Mouse (Mus musculus) inflammation-experienced regulatory T-cells, adult 6 months (primary cell): Measurements from ENCODE around the gene Rps2. TPM values are rescaled to one million over a fixed set of nuclear protein-coding genes. Genes with fewer than 3 reads are reported as not detected.
A peak's percentile ranks its signal among the peaks of the same experiment; 100 is the strongest.

Source experiments
- ATAC-seq: one replicate; pipeline ENCODE4 v1.8.0; 2017
- polyA plus RNA-seq, 3 experiments: library from polyadenylated mRNA; unstranded; fragments of 100-300 nt; shearing (Covaris generic); gene quantifications; one replicate each; pipeline ENCODE4 v1.2.1; 2017

Rps2 gene
- polyA plus RNA-seq, 3 experiments from 2014 or later, result 452 to 883 (median 453) TPM

DNA sequence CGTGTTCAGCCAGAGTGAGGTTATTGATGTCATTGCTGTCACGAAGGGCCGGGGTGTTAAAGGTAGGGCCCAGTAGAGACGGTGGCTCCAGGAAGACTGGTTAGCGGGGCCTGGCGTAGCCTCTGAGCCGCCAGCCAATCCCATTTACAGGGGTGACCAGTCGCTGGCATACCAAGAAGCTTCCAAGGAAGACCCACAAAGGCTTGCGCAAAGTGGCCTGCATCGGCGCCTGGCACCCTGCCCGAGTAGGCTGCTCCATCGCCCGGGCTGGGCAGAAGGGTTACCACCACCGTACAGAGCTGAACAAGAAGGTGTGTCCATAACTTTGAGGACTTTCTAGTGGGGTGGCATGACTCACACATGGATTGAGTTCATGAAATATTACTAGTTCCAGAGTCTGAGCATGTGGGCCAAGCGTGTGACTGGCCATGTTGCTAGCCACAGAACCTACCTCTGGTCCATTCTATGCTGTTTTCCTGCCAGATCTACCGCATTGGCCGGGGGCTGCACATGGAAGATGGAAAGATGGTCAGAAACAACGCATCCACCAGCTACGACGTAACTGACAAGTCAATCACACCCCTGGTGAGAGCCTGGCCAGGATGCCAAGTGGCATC lies 15.6 kb downstream of the Rps2 start:
- ATAC-seq, result no peak

DNA sequence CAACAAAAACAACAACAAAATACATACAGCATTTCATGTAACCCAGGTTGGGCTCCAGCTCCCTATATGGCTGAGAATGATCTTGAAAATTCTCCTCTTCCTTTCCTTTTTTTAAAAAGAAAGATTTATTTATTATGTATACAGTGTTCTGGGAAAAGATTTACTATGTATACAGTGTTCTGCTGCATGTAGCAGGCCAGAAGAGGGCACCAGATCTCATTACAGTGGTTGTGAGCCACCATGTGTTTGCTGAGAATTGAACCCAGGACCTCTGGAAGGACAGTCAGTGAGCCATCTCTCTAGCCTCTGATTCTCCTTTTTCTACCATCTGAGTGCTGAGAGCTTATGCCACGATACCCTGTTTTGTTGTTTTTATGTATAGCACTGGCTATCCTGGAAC lies 16.6 kb downstream of the Rps2 start:
- ATAC-seq, result no peak

- no peak for ATAC-seq
Measured at GRCm38 (mm10) chr17:24735446-24735845, 17.5 kb downstream of the Rps2 start.

GRCm38 (mm10) chr17:24736330-24737051 lies 18.6 kb downstream of the Rps2 start, which contains the start of gene Msrb1:
Gene Msrb1 (plus strand): TSS chr17:24736642.
- peak; percentile 100 for ATAC-seq

DNA sequence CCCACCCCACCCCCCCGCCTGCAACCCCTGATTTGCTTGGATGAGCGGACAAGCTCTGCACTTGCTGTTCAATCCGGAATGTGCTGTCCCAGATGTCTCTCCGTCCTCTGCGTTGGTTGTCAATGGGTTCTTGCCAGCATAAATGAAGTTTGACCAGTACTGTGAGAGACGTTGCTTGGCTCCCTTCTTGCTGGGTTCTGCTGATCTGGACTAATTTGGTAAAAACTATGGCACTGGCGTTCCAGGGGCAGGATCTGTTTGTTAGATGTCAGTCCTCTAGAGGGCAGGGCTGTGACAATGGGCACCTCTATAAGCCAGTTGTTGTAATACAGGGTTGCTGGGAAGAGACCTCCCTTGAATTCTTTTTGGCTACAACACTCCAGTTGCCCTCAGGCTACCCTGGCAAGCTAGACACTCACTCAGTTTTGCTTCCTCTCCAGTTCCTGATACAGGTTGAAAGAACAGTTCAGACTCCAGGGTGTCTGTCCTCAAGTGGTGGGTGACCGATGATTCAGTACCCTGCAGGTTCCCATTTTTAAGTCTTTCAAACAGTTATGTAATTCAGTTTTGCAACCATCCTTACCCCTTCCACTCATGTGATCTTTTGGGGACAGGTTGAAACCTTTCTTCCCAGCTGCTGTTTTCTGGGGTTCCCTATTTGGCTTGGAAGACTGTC lies 19.4 kb downstream of the Rps2 start:
- no peak for ATAC-seq

DNA sequence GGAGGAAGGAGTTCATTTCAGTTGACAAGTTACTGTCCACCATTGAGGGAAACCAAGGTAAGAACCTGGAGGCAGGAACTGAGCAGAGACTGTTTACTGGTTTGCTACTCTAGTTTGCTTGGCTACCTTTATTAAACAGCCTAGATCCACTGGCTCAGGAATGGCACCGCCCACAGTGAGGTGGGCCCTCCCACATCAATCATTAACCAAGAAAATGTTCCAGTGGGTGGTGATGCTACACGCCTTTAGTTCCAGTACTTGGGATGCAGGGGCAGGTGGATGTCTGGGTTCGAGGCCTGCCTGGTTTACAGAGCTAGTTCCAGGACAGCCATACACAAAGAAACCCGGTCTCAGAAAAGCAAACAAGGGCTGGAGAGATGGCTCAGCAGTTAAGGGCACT lies 20.3 kb downstream of the Rps2 start:
- ATAC-seq, result no peak

DNA sequence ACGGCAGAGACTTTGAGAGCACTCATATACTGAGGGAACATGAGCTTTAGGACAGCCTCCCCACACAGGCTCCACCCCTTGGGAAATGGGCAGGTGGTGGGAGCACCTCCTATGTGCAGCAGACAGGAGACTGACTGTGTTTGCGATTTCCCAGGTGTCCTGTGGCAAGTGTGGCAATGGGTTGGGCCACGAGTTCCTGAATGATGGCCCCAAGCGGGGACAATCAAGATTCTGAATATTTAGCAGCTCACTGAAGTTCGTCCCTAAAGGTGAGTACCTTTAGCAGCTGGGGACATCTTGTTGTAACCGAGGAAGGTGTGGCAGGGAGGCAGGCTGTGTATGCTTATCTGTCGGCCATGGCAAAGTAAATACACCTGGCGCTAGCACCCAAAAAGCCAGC lies 22.0 kb downstream of the Rps2 start:
- ATAC-seq, result no peak

- ATAC-seq, result no peak
Measured at GRCm38 (mm10) chr17:24742307-24742706, 24.4 kb downstream of the Rps2 start.

DNA sequence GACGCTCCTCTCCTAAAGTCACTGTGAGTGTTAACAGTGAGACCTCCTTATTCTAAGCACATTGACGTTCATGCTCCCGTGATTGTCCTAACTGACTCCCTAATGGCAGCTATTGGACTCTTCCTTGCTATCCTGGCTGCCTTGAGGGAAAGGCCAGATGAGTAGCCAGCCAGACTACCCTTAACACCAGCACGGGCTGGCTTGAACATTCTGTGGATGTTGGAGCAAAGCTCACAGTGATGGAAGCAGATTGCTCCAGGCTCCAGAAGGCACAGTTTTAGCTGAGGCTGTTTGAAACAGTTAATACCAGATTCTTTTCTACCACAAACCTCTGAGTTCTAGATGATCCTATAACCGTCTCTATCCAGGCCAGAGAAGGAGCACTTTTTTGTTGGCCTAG lies 26.0 kb downstream of the Rps2 start:
- no peak for ATAC-seq

- no peak for ATAC-seq
Measured at GRCm38 (mm10) chr17:24744381-24744780, 26.5 kb downstream of the Rps2 start.

DNA sequence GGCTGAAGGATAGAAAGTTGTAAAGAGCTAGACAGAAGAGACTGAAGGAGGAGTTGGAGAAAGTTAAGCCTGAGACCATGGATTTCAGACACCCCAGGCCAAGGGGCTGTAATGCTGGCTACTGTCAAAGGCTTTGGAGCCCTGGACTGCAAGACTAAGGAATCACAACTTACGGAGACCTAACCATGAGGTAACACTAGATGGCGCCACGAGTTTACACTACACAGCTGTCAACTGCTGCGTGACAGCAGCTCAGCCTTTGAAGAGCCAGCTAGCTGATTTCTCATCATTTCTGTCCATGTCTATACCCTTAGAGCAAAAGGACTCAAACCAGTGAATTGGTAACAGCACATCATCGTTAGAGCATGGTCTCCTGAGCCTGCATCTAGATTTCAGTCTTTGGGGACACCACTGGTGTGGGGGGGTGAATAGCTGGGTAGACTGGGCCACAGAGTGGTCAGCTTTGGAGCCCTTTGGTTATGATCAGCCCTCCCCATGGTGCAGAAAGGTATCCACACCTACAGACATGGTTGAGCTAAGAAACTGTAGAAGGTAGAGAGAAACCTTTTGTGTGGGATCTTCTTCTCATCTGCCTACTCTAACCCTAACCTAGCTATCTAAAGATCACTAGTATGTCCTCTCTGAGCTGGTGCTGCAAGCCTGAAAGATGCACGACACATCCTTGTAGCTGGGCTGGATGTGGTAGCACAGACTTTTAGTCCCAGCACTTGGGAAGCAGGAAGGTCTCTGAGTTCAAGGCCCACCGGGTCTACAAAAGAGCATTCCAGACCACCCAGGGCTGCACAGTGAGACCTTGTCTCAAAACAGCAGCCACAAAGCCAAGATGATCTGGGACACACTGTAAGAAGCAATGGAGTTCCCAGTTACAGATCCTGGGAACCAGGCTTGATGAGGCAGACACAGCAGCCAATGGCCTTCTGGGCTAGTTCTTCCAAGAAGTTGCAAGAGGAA lies 27.9 kb downstream of the Rps2 start:
- ATAC-seq, result peak; percentile 80

GRCm38 (mm10) chr17:24746986-24747385 lies 29.1 kb downstream of the Rps2 start:
- ATAC-seq, result no peak

GRCm38 (mm10) chr17:24751528-24751927 lies 33.6 kb downstream of the Rps2 start:
- ATAC-seq, result no peak

DNA sequence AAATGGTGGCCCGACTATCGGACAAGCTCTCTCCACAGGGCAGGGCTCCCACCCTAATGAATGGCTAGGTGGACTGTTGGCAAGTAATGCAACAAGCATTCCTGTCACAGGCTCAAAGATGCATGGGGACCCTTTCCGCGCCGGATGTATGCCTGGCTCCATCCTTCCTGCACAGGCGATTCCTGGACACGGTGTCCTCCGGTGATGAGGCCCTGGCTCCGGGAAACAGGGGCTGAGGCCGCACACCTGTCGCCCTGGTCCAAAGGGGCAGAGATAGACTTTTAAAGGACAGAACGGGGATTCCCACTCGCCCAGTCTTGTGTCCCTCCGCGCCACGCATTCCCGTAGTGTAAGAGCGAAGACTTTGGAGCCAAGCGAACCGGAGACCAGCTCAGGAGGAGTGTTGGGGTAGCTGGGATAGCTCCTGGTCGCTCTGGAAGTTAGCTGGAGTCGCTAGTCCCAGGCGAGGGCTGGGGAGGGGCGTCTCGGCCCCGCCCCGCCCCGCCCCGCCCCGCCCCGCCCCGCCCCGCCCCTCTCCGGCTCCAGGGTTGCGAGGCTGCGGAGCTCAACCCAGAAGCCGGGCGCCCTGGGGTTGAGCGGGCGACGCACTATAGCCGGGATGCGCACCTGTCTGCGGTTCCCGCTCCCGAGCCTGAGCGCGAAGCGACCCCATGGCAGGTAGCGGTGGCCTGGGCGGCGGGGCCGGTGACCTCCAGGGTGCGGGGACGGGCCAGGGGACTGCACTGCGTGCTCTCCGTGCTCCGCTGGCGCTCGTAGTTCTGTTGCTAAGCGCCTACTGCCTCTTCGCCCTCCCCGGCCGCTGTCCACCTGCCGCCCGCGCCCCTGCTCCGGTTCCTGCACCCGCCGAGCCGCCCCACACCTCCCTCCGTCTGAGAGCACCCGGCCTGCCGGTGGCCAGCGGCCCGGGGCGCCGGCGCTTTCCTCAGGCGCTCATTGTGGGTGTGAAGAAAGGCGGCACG lies 34.8 kb downstream of the Rps2 start, which contains the start of gene Hs3st6:
Gene Hs3st6, plus strand, starts transcription at position 574 of the 980 bp plus-strand sequence.
- no peak for ATAC-seq

DNA sequence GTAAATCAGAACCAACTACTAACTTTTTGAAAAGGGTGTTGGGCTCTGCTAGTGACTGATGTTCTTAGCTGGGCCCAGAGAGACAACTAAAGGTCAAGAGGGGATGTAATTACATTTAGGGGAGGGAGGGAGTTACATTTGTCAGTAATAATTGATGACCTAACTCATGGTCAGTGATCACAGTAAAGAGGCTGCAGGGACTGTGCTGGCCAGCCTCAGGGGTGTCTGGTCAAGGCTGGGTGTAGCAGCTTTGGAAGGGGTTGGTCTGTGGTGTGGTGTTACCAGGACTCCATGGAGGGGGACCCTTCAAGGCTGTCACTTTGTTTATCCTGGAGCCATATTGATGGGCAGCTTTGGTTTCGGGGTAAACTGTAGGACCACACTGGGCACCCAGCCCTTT lies 39.5 kb downstream of the Rps2 start:
- no peak for ATAC-seq

DNA sequence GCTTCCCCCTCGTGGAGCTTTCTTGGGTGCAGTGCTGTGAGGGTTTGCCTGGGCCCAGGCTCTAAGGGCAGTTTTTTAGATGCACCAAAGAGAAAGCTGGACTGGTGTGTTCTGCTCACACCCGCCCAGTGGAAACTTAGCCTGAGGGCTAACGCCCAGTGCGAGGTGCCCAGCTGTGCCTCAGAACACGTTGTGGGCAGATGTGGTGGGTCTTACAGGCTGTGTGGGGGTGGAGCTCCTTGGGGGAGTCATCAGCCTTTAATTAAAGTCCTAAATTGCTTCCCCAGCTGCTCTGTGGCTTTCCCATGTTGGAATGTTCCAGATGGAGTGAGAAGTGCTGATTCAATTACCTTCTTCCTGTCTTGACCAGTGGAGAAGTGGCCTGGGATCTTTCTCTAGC lies 43.2 kb downstream of the Rps2 start:
- ATAC-seq, result no peak

DNA sequence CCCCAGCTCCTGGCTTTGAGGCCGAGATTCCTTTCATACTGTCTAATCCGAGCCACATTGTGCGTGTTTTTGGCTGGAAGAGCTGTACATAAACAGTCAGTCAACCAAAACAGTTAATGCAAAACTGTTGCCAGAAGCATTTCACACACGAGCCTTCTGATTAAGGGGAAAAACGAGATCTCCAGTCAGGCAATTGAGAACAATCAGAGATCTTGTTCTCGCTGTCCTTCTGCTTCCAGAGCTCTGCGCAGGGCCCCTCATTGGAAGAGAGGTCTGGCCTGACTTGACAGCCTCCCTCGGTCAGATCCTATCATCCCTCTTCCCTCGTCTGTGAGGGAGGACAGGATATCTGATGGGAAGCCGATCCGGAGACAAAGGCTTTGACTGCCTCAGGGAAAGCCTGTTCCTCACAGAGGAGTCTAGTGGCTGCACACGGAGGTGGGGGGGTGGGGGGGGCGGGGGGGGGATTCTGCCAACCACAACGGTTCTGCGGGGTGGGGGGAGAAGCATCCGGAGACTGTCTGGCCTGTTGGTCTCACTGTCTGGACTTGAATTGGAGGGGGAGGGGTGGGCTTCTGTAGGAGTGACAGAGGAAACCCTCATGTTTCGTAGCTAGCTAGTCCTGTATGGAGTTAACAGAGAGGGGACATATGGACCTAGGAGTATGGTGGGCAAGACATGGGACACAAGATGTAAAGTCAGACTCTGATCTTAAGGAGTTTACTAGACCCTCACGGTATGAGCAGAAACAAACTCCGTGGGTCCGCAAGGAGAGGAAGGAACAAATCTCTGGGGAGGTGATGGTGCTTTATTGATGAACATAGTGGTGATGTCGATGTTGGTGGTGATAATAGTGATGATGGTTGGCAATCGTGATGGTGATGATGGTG lies 47.3 kb downstream of the Rps2 start:
- ATAC-seq, result no peak

- no peak for ATAC-seq
Measured at GRCm38 (mm10) chr17:24766266-24766875, 48.5 kb downstream of the Rps2 start.

DNA sequence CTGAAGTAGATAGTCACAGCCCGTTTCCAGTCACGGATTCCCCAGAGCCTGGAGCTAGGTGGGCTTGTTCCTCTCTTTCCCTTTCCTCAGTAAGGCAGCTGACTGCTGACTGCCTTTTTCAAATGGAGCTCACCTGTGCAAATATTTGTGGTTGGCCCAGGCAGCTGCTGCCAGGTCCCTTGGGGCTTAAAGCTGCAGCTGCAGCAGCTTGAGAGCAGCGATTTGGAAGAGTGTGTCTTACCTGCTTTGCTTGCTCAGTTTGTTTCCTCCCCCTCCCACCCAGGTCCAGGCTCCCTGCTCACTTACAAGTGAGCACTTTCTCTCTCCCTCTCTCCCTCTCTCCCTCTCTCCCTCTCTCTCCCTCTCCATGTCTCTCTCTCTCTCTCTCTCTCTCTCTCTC lies 51.2 kb downstream of the Rps2 start:
- no peak for ATAC-seq
